Mouse (Mus musculus): ENCODE measurements around the gene Clmp. TPM values are rescaled to one million over a fixed set of nuclear protein-coding genes. Genes with fewer than 3 reads are reported as not detected.

The Clmp gene
- polyA plus RNA-seq, 1 experiment from 2014 or later, result 26.2 TPM

GRCm38 (mm10) chr9:40700253-40700652 lies 14.5 kb downstream of the Clmp start:
- Histone ChIP-seq H3K27me3 (ENCODE audit: control insufficient read depth, insufficient read depth, low read length) (no peaks in the 10 kb centered on the region), H3K27ac (ENCODE audit: low read depth, low read length) (no peak overlapping the region), H3K4me2 (no peak overlapping the region), H3K9me3 (ENCODE audit: control insufficient read depth, low read length) (no peaks in the 10 kb centered on the region), H3K4me3 (ENCODE audit: low read depth, low read length) (no peak overlapping the region), H3K4me1 (ENCODE audit: control insufficient read depth, insufficient read depth, low read length) (no peaks in the 10 kb centered on the region; the same call in 1 of the 2 replicates), H3K9ac (ENCODE audit: low read length) (no peak overlapping the region), H3K36me3 (ENCODE audit: control insufficient read depth, insufficient read depth, low read length) (no peaks in the 10 kb centered on the region)
- WGBS, result 90% methylated on average over 5 of the region's 5 CpGs
- DNase-seq (ENCODE audit: low spot score, missing footprints), result no peak
- ATAC-seq (ENCODE audit: low FRiP score), result no peak

- ATAC-seq (ENCODE audit: low FRiP score), result no peak
- peaks cover 12% of the 10 kb centered on the region for H3K4me1 ChIP-seq (ENCODE audit: control insufficient read depth, insufficient read depth, low read length)
- no peak for DNase-seq (ENCODE audit: low spot score, missing footprints)
- 53% methylated on average over 10 of the region's 10 CpGs for WGBS
- H3K9me3 ChIP-seq (ENCODE audit: control insufficient read depth, low read length), result no peaks in the 10 kb centered on the region
- no peak overlapping the region; the same call in 1 of the 2 replicates for H3K27ac ChIP-seq (ENCODE audit: low read depth, low read length)
- H3K27me3 ChIP-seq (ENCODE audit: control insufficient read depth, insufficient read depth, low read length), result no peaks in the 10 kb centered on the region
- H3K4me2 ChIP-seq, result no peak overlapping the region
- no peak overlapping the region for H3K9ac ChIP-seq (ENCODE audit: low read length)
- no peaks in the 10 kb centered on the region for H3K36me3 ChIP-seq (ENCODE audit: control insufficient read depth, insufficient read depth, low read length)
- no peak overlapping the region for H3K4me3 ChIP-seq (ENCODE audit: low read depth, low read length)
These were observed 18.9 kb downstream of the Clmp start for GRCm38 (mm10) chr9:40704364-40705276.

DNA sequence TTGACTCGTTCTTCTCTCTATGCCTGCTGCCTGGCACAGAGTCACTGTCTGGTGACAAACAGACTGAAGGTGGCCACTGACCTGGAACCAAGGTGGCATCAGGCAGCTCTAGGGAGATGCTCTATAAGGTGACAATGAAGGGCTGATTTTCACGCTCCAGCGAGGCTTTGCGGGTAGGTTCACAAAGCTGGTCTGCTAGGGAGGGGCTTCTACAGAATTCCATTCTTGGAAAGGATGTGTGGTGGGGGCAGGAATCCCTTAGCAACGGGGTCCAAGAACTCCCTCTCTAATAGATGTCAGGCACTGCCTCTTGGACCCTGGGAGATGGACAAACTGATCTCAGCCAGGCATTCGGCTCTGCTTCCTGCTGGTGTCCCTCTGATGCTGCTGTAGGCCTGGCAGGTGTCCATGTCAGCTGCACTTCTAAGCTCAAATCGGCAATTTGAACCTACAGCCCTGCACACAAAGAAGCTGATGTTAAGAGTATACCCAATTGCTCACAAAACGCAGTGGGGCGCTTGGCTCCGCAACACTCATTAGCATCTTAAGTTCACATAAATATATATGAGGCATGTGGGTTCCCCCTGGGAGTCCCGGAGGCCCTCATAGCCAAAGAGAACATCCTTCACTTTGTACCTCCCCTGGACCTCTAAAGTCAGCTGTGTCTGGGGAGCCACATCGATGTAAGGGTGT lies 22.8 kb downstream of the Clmp start:
- peak; percentile 67 for ATAC-seq (ENCODE audit: low FRiP score)
- 32% methylated on average over 12 of the region's 12 CpGs for WGBS
- H3K9me3 ChIP-seq (ENCODE audit: control insufficient read depth, low read length), result no peaks in the 10 kb centered on the region
- no peaks in the 10 kb centered on the region for H3K36me3 ChIP-seq (ENCODE audit: control insufficient read depth, insufficient read depth, low read length)
- DNase-seq (ENCODE audit: low spot score, missing footprints), result no peak
- no peak overlapping the region for H3K4me3 ChIP-seq (ENCODE audit: low read depth, low read length)
- H3K9ac ChIP-seq (ENCODE audit: low read length), result no peak overlapping the region
- H3K27ac ChIP-seq (ENCODE audit: low read depth, low read length), result peak overlapping the region; percentile 52
- H3K4me2 ChIP-seq, result no peak overlapping the region
- no peaks in the 10 kb centered on the region for H3K27me3 ChIP-seq (ENCODE audit: control insufficient read depth, insufficient read depth, low read length)
- peaks cover 12% of the 10 kb centered on the region for H3K4me1 ChIP-seq (ENCODE audit: control insufficient read depth, insufficient read depth, low read length)

DNA sequence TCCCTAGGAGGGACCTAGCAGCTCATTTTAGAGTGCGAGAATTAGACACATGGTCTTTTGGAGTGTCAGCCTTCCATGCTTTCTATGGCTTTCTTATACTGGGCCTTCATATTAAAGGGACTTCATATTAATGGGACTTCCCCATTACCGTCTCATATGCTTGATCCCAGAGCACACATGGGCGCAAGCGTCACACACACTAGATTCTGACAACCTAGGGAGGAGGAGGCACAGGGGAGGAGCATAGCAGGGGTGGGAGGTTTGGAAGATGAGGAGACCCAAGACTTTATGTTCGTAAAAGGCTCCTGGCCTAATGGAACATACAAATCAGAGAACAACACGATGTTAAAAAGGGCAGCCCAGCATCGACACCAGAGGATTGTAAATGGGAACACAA lies 23.4 kb downstream of the Clmp start:
- peak overlapping the region; percentile 52; the same call in 1 of the 2 replicates for H3K27ac ChIP-seq (ENCODE audit: low read depth, low read length)
- no peak overlapping the region for H3K4me3 ChIP-seq (ENCODE audit: low read depth, low read length)
- H3K9ac ChIP-seq (ENCODE audit: low read length), result no peak overlapping the region
- 69% methylated on average over 7 of the region's 7 CpGs for WGBS
- ATAC-seq (ENCODE audit: low FRiP score), result no peak; the same call in 1 of the 2 replicates
- H3K4me2 ChIP-seq, result no peak overlapping the region
- no peaks in the 10 kb centered on the region for H3K27me3 ChIP-seq (ENCODE audit: control insufficient read depth, insufficient read depth, low read length)
- H3K4me1 ChIP-seq (ENCODE audit: control insufficient read depth, insufficient read depth, low read length), result peaks cover 12% of the 10 kb centered on the region
- no peak for DNase-seq (ENCODE audit: low spot score, missing footprints)
- no peaks in the 10 kb centered on the region for H3K9me3 ChIP-seq (ENCODE audit: control insufficient read depth, low read length)
- H3K36me3 ChIP-seq (ENCODE audit: control insufficient read depth, insufficient read depth, low read length), result no peaks in the 10 kb centered on the region

GRCm38 (mm10) chr9:40709587-40709986 lies 23.8 kb downstream of the Clmp start:
- no peak overlapping the region for H3K27ac ChIP-seq (ENCODE audit: low read depth, low read length)
- H3K9me3 ChIP-seq (ENCODE audit: control insufficient read depth, low read length), result no peaks in the 10 kb centered on the region
- DNase-seq (ENCODE audit: low spot score, missing footprints) (no peak), ATAC-seq (ENCODE audit: low FRiP score) (no peak)
- no peak overlapping the region for H3K4me3 ChIP-seq (ENCODE audit: low read depth, low read length)
- no peaks in the 10 kb centered on the region for H3K27me3 ChIP-seq (ENCODE audit: control insufficient read depth, insufficient read depth, low read length)
- peaks cover 12% of the 10 kb centered on the region for H3K4me1 ChIP-seq (ENCODE audit: control insufficient read depth, insufficient read depth, low read length)
- no peaks in the 10 kb centered on the region for H3K36me3 ChIP-seq (ENCODE audit: control insufficient read depth, insufficient read depth, low read length)
- H3K9ac ChIP-seq (ENCODE audit: low read length), result no peak overlapping the region
- H3K4me2 ChIP-seq, result no peak overlapping the region
- WGBS, result 77% methylated on average over 3 of the region's 3 CpGs

- H3K27ac ChIP-seq (ENCODE audit: low read depth, low read length), result no peak overlapping the region
- no peak overlapping the region for H3K4me3 ChIP-seq (ENCODE audit: low read depth, low read length)
- ATAC-seq (ENCODE audit: low FRiP score), result no peak
- no peak for DNase-seq (ENCODE audit: low spot score, missing footprints)
- no peaks in the 10 kb centered on the region for H3K36me3 ChIP-seq (ENCODE audit: control insufficient read depth, insufficient read depth, low read length)
- H3K9ac ChIP-seq (ENCODE audit: low read length), result no peak overlapping the region
- no peaks in the 10 kb centered on the region for H3K9me3 ChIP-seq (ENCODE audit: control insufficient read depth, low read length)
- peaks cover 12% of the 10 kb centered on the region for H3K4me1 ChIP-seq (ENCODE audit: control insufficient read depth, insufficient read depth, low read length)
- WGBS, result 74% methylated on average over 3 of the region's 3 CpGs
- H3K27me3 ChIP-seq (ENCODE audit: control insufficient read depth, insufficient read depth, low read length), result no peaks in the 10 kb centered on the region
- H3K4me2 ChIP-seq, result no peak overlapping the region
These were observed 24.2 kb downstream of the Clmp start for GRCm38 (mm10) chr9:40709991-40710390.

GRCm38 (mm10) chr9:40711654-40712053 lies 25.9 kb downstream of the Clmp start:
- no peaks in the 10 kb centered on the region for H3K9me3 ChIP-seq (ENCODE audit: control insufficient read depth, low read length)
- no peak overlapping the region for H3K4me2 ChIP-seq
- peaks cover 12% of the 10 kb centered on the region for H3K4me1 ChIP-seq (ENCODE audit: control insufficient read depth, insufficient read depth, low read length)
- H3K9ac ChIP-seq (ENCODE audit: low read length), result no peak overlapping the region
- DNase-seq (ENCODE audit: low spot score, missing footprints) (no peak), ATAC-seq (ENCODE audit: low FRiP score) (no peak)
- no peaks in the 10 kb centered on the region for H3K36me3 ChIP-seq (ENCODE audit: control insufficient read depth, insufficient read depth, low read length)
- no peak overlapping the region for H3K4me3 ChIP-seq (ENCODE audit: low read depth, low read length)
- no peaks in the 10 kb centered on the region for H3K27me3 ChIP-seq (ENCODE audit: control insufficient read depth, insufficient read depth, low read length)
- H3K27ac ChIP-seq (ENCODE audit: low read depth, low read length), result no peak overlapping the region
- whole genome bisulfite sequencing, result 77% methylated on average over 4 of the region's 4 CpGs

- ATAC-seq (ENCODE audit: low FRiP score), result no peak
- H3K9ac ChIP-seq (ENCODE audit: low read length), result no peak overlapping the region
- no peak overlapping the region for H3K4me3 ChIP-seq (ENCODE audit: low read depth, low read length)
- H3K27me3 ChIP-seq (ENCODE audit: control insufficient read depth, insufficient read depth, low read length), result no peaks in the 10 kb centered on the region
- H3K9me3 ChIP-seq (ENCODE audit: control insufficient read depth, low read length), result no peaks in the 10 kb centered on the region
- 77% methylated on average over 18 of the region's 18 CpGs for WGBS
- H3K36me3 ChIP-seq (ENCODE audit: control insufficient read depth, insufficient read depth, low read length), result no peaks in the 10 kb centered on the region
- no peak for DNase-seq (ENCODE audit: low spot score, missing footprints)
- H3K27ac ChIP-seq (ENCODE audit: low read depth, low read length), result no peak overlapping the region
- no peaks in the 10 kb centered on the region for H3K4me1 ChIP-seq (ENCODE audit: control insufficient read depth, insufficient read depth, low read length)
- H3K4me2 ChIP-seq, result no peak overlapping the region
These were observed 31.6 kb downstream of the Clmp start for GRCm38 (mm10) chr9:40717182-40717874.

- DNase-seq (ENCODE audit: low spot score, missing footprints) (no peak), ATAC-seq (ENCODE audit: low FRiP score) (no peak)
- no peaks in the 10 kb centered on the region for H3K9me3 ChIP-seq (ENCODE audit: control insufficient read depth, low read length)
- H3K27me3 ChIP-seq (ENCODE audit: control insufficient read depth, insufficient read depth, low read length), result no peaks in the 10 kb centered on the region
- no peak overlapping the region for H3K4me2 ChIP-seq
- no peaks in the 10 kb centered on the region for H3K36me3 ChIP-seq (ENCODE audit: control insufficient read depth, insufficient read depth, low read length)
- no peak overlapping the region for H3K4me3 ChIP-seq (ENCODE audit: low read depth, low read length)
- no peaks in the 10 kb centered on the region for H3K4me1 ChIP-seq (ENCODE audit: control insufficient read depth, insufficient read depth, low read length)
- no peak overlapping the region for H3K27ac ChIP-seq (ENCODE audit: low read depth, low read length)
- 46% methylated on average over 7 of the region's 7 CpGs for WGBS
- H3K9ac ChIP-seq (ENCODE audit: low read length), result no peak overlapping the region
These were observed 32.1 kb downstream of the Clmp start for GRCm38 (mm10) chr9:40717875-40718185.
